8 mouse cellular contexts compared by ENCODE assay signal in genomic region chr2:91972121-91972566, GRCm38 (mm10). TPM values are rescaled to one million over a fixed set of nuclear protein-coding genes. Genes with fewer than 3 reads are reported as not detected.
A peak's percentile ranks its signal among the peaks of the same experiment; 100 is the strongest.
DNase-seq lines count a peak whose midpoint lies in the region; ATAC-seq and TF ChIP-seq lines count a peak whose summit lies in the region.
"Had no signal": no experiment of that assay in that cellular context is flagged by ENCODE, and none has a peak within 500 bp of the region (broad histone marks: within the 10 kb centered on the region; RNA-seq: fewer than 3 reads in every experiment).

No protein-coding gene starts in this region.

- DNase-seq in spleen, adult 2 months (ENCODE audit: low read depth in 1 of 2, low spot score in 2 of 2): peak in 1 of 2 experiments; percentile 59
- no peak for DNase-seq in spleen, adult 18-20 months
- no peak for DNase-seq in forebrain, embryonic 14.5 days (ENCODE audit: low spot score)
- DNase-seq in right cerebral cortex, postnatal 10 days (ENCODE audit: low spot score in 2 of 2): no peak
- no peak for DNase-seq in frontal cortex, postnatal 10 days (ENCODE audit: low spot score in 2 of 2)

- no peak for TF ChIP-seq CTCF in spleen, adult 2 months (IDR thresholded peaks at IDR 0.05; ENCODE audit: extremely low read depth, insufficient read depth, insufficient read length, insufficient replicate concordance)

- H3K9me3 ChIP-seq in forebrain, embryonic 14.5 days (replicated peaks; ENCODE audit: control insufficient read depth, low read length): no peaks in the 10 kb centered on the region
- no peaks in the 10 kb centered on the region for H3K9me3 ChIP-seq in limb, embryonic 13.5 days
- no peaks in the 10 kb centered on the region for H3K9me3 ChIP-seq in neural tube, embryonic 14.5 days (ENCODE audit: control insufficient read depth, low read length)

- no peak for TF ChIP-seq POLR2A in spleen, adult 2 months (IDR thresholded peaks at IDR 0.05; ENCODE audit: low read depth, low read length)

- H3K27ac ChIP-seq in spleen, adult 2 months (ENCODE audit: insufficient read depth, low read length): peak overlapping the region; percentile 82
- no peak overlapping the region for H3K27ac ChIP-seq in forebrain, embryonic 14.5 days (ENCODE audit: low read depth, low read length)
- no peak overlapping the region for H3K27ac ChIP-seq in limb, embryonic 13.5 days
- H3K27ac ChIP-seq in neural tube, embryonic 14.5 days (ENCODE audit: low read depth, low read length): peak overlapping the region; percentile 36; the same call in 1 of the 2 replicates

- H3K4me1 ChIP-seq in spleen, adult 2 months (ENCODE audit: control insufficient read depth, insufficient read depth, insufficient read length): peaks cover 17% of the 10 kb centered on the region
- H3K4me1 ChIP-seq in forebrain, embryonic 14.5 days (ENCODE audit: control insufficient read depth, insufficient read depth, low read length): peaks cover 24% of the 10 kb centered on the region
- H3K4me1 ChIP-seq in limb, embryonic 13.5 days: peaks cover 38% of the 10 kb centered on the region
- peaks cover 17% of the 10 kb centered on the region for H3K4me1 ChIP-seq in neural tube, embryonic 14.5 days (ENCODE audit: control insufficient read depth, insufficient read depth, low read length)

- no peak overlapping the region; the same call in 1 of the 2 replicates for H3K9ac ChIP-seq in forebrain, embryonic 14.5 days (ENCODE audit: low read length)
- H3K9ac ChIP-seq in limb, embryonic 13.5 days: no peak overlapping the region
- H3K9ac ChIP-seq in neural tube, embryonic 14.5 days (replicated peaks; ENCODE audit: low read depth, low read length): no peak overlapping the region; the same call in 1 of the 2 replicates

- H3K27me3 ChIP-seq in spleen, adult 2 months (ENCODE audit: control insufficient read depth, insufficient read depth, low read length): peaks cover 12% of the 10 kb centered on the region
- H3K27me3 ChIP-seq in forebrain, embryonic 14.5 days (replicated peaks; ENCODE audit: control insufficient read depth, insufficient read depth, low read length): peaks cover 28% of the 10 kb centered on the region
- peaks cover 71% of the 10 kb centered on the region for H3K27me3 ChIP-seq in limb, embryonic 13.5 days
- peaks cover 12% of the 10 kb centered on the region for H3K27me3 ChIP-seq in neural tube, embryonic 14.5 days (ENCODE audit: control insufficient read depth, insufficient read depth, low read length)

- peak overlapping the region; percentile 35 for H3K4me2 ChIP-seq in forebrain, embryonic 14.5 days (ENCODE audit: low read length)
- H3K4me2 ChIP-seq in limb, embryonic 13.5 days (replicated peaks): 0 out of 2 replicates have a peak overlapping the region, but pooled peaks have one; percentile 23
- H3K4me2 ChIP-seq in neural tube, embryonic 14.5 days (ENCODE audit: low read depth, low read length): no peak overlapping the region

- H3K36me3 ChIP-seq in spleen, adult 2 months (ENCODE audit: control insufficient read depth, insufficient read depth, low read length): no peaks in the 10 kb centered on the region
- H3K36me3 ChIP-seq in forebrain, embryonic 14.5 days (ENCODE audit: control insufficient read depth, insufficient read depth, low read length): no peaks in the 10 kb centered on the region
- no peaks in the 10 kb centered on the region for H3K36me3 ChIP-seq in limb, embryonic 13.5 days
- H3K36me3 ChIP-seq in neural tube, embryonic 14.5 days (ENCODE audit: control insufficient read depth, insufficient read depth, low read length): no peaks in the 10 kb centered on the region

- peak overlapping the region; percentile 41; the same call in 1 of the 2 replicates for H3K4me3 ChIP-seq in spleen, adult 2 months (ENCODE audit: extremely low read depth, insufficient read depth, insufficient read length)
- no peak overlapping the region for H3K4me3 ChIP-seq in forebrain, embryonic 14.5 days (ENCODE audit: low read depth, low read length)
- no peak overlapping the region for H3K4me3 ChIP-seq in limb, embryonic 13.5 days
- H3K4me3 ChIP-seq in neural tube, embryonic 14.5 days (ENCODE audit: low read depth, low read length): no peak overlapping the region

- 0 out of 2 replicates have a peak, but pooled peaks have one; percentile 1 for ATAC-seq in forebrain, embryonic 14.5 days
- no peak for ATAC-seq in limb, embryonic 13.5 days (ENCODE audit: low FRiP score, low read depth)
- ATAC-seq in neural tube, embryonic 14.5 days (ENCODE audit: low read depth): no peak

- WGBS in spleen, adult 2 months: 7% methylated on average over 13 of the region's 13 CpGs
- 38% methylated on average over 13 of the region's 13 CpGs for WGBS in forebrain, embryonic 14.5 days
- WGBS in limb, embryonic 13.5 days: 34% methylated on average over 13 of the region's 13 CpGs
- 10% methylated on average over 13 of the region's 13 CpGs for WGBS in neural tube, embryonic 14.5 days

RNA-seq across cellular contexts. Expression of gene Dgkz, which starts 3.5 kb away (rescaled TPM):
- polyA plus RNA-seq in spleen, adult 2 months (2012; rRNA removed): 279 and 335 TPM in 2 replicates
- polyA plus RNA-seq in forebrain, embryonic 14.5 days (2014; fragmentation: Nextera tagmentation; extraction: Ambion mirVana): 26.7 and 29.1 TPM in 2 replicates
- 33.0 and 34.0 TPM in 2 replicates for polyA plus RNA-seq in limb, embryonic 13.5 days (2015; fragmentation: Nextera tagmentation; extraction: Ambion mirVana)
- polyA plus RNA-seq in neural tube, embryonic 14.5 days (2014; fragmentation: Nextera tagmentation; extraction: Ambion mirVana): 36.7 and 51.1 TPM in 2 replicates

RNA-seq across cellular contexts. Expression of gene Gm9821, which starts 26.6 kb away (rescaled TPM):
- polyA plus RNA-seq in spleen, adult 2 months (2012; rRNA removed): not detected in 2 replicates
- 0.20 and 0.30 TPM in 2 replicates for polyA plus RNA-seq in forebrain, embryonic 14.5 days (2014; fragmentation: Nextera tagmentation; extraction: Ambion mirVana)
- 0.27 and 0.61 TPM in 2 replicates for polyA plus RNA-seq in limb, embryonic 13.5 days (2015; fragmentation: Nextera tagmentation; extraction: Ambion mirVana)
- 0.33 TPM in 2 replicates for polyA plus RNA-seq in neural tube, embryonic 14.5 days (2014; fragmentation: Nextera tagmentation; extraction: Ambion mirVana)
- polyA plus RNA-seq: testis, adult 2 months had no signal

RNA-seq across cellular contexts. Expression of gene Mdk, which starts 40.0 kb away (rescaled TPM):
- polyA plus RNA-seq in spleen, adult 2 months (2012; rRNA removed): 2.7 and 3.1 TPM in 2 replicates
- 349 and 462 TPM in 2 replicates for polyA plus RNA-seq in forebrain, embryonic 14.5 days (2014; fragmentation: Nextera tagmentation; extraction: Ambion mirVana)
- polyA plus RNA-seq in limb, embryonic 13.5 days (2015; fragmentation: Nextera tagmentation; extraction: Ambion mirVana): 1,939 and 1,982 TPM in 2 replicates
- polyA plus RNA-seq in neural tube, embryonic 14.5 days (2014; fragmentation: Nextera tagmentation; extraction: Ambion mirVana): 93.6 and 155 TPM in 2 replicates

RNA-seq across cellular contexts. Expression of gene Chrm4, which starts 45.1 kb away (rescaled TPM):
- 0.39 and 0.45 TPM in 2 replicates for polyA plus RNA-seq in spleen, adult 2 months (2012; rRNA removed)
- polyA plus RNA-seq in forebrain, embryonic 14.5 days (2014; fragmentation: Nextera tagmentation; extraction: Ambion mirVana): 0.83 and 1.2 TPM in 2 replicates
- 0.38 and 0.78 TPM in 2 replicates for polyA plus RNA-seq in limb, embryonic 13.5 days (2015; fragmentation: Nextera tagmentation; extraction: Ambion mirVana)
- polyA plus RNA-seq in neural tube, embryonic 14.5 days (2014; fragmentation: Nextera tagmentation; extraction: Ambion mirVana): 1.1 and 1.4 TPM in 2 replicates

RNA-seq across cellular contexts. Expression of gene Creb3l1, which starts 52.2 kb away (rescaled TPM):
- polyA plus RNA-seq in spleen, adult 2 months (2012; rRNA removed): 3.3 and 4.0 TPM in 2 replicates
- polyA plus RNA-seq in forebrain, embryonic 14.5 days (2014; fragmentation: Nextera tagmentation; extraction: Ambion mirVana): 0.80 and 1.3 TPM in 2 replicates
- 10.1 and 10.9 TPM in 2 replicates for polyA plus RNA-seq in limb, embryonic 13.5 days (2015; fragmentation: Nextera tagmentation; extraction: Ambion mirVana)
- 1.2 and 4.5 TPM in 2 replicates for polyA plus RNA-seq in neural tube, embryonic 14.5 days (2014; fragmentation: Nextera tagmentation; extraction: Ambion mirVana)

Comparison
In these comparisons a context has a peak if more than half of its experiments do, and no peak if none do; other contexts are left out.
1. H3K27ac ChIP-seq: peak in spleen, adult 2 months (single experiment) and neural tube, embryonic 14.5 days (single experiment); none in forebrain, embryonic 14.5 days (single experiment) and limb, embryonic 13.5 days (single experiment).
2. RNA of gene Mdk, which starts 40.0 kb away (polyA plus RNA-seq): 1,939 to 1,982 TPM in limb, embryonic 13.5 days, 349 to 462 TPM in forebrain, embryonic 14.5 days and 93.6 to 155 TPM in neural tube, embryonic 14.5 days; 2.7 to 3.1 TPM in spleen, adult 2 months; every median in the first group is over 10 times any median in the second.